Mouse (Mus musculus): Measurements from ENCODE around the gene Zfp970.
"Not testable (repeated sequence)": the region's sequence is repeated elsewhere in the genome, so short reads cannot be mapped to it uniquely, and the experiment has no call there.

The Zfp970 gene

GRCm38 (mm10) chr2:177464676-177465075, at the start of gene Zfp970:
Gene Zfp970 (plus strand): TSS chr2:177464733.
- DNase-seq (ENCODE audit: low spot score in 2 of 2) = not testable (repeated sequence)

- not testable (repeated sequence) for DNase-seq (ENCODE audit: low spot score in 2 of 2)
These were observed 3.7 kb downstream of the Zfp970 start for GRCm38 (mm10) chr2:177468222-177468621.

- DNase-seq (ENCODE audit: low spot score in 2 of 2) = not testable (repeated sequence)
These were observed 7.7 kb downstream of the Zfp970 start for GRCm38 (mm10) chr2:177472261-177472660.

GRCm38 (mm10) chr2:177481971-177482370, 17.4 kb downstream of the Zfp970 start:
- DNase-seq (ENCODE audit: low spot score in 2 of 2) = not testable (repeated sequence)

GRCm38 (mm10) chr2:177483238-177483948, 18.9 kb downstream of the Zfp970 start:
- not testable (repeated sequence) for DNase-seq (ENCODE audit: low spot score in 2 of 2)

GRCm38 (mm10) chr2:177498067-177498466, 33.5 kb downstream of the Zfp970 start, which contains the start of gene Gm14403:
Gene Gm14403 (plus strand): TSS chr2:177498215.
- DNase-seq (ENCODE audit: low spot score in 2 of 2) = not testable (repeated sequence)

GRCm38 (mm10) chr2:177499182-177499581, 34.6 kb downstream of the Zfp970 start:
- DNase-seq (ENCODE audit: low spot score in 2 of 2) = not testable (repeated sequence)

- DNase-seq (ENCODE audit: low spot score in 2 of 2) = not testable (repeated sequence)
These were observed 40.7 kb downstream of the Zfp970 start for GRCm38 (mm10) chr2:177505211-177505719.

- not testable (repeated sequence) for DNase-seq (ENCODE audit: low spot score in 2 of 2)
These were observed 46.8 kb downstream of the Zfp970 start for GRCm38 (mm10) chr2:177511381-177511780.

GRCm38 (mm10) chr2:177511972-177512371, 47.4 kb downstream of the Zfp970 start:
- not testable (repeated sequence) for DNase-seq (ENCODE audit: low spot score in 2 of 2)

GRCm38 (mm10) chr2:177513991-177514479, 49.5 kb downstream of the Zfp970 start:
- not testable (repeated sequence) for DNase-seq (ENCODE audit: low spot score in 2 of 2)

- DNase-seq (ENCODE audit: low spot score in 2 of 2) = not testable (repeated sequence)
These were observed 53.2 kb downstream of the Zfp970 start for GRCm38 (mm10) chr2:177517746-177518145.

GRCm38 (mm10) chr2:177518354-177518753, 53.8 kb downstream of the Zfp970 start:
- DNase-seq (ENCODE audit: low spot score in 2 of 2) = not testable (repeated sequence)

GRCm38 (mm10) chr2:177518960-177519359, 54.4 kb downstream of the Zfp970 start:
- DNase-seq (ENCODE audit: low spot score in 2 of 2) = not testable (repeated sequence)

GRCm38 (mm10) chr2:177520035-177520434, 55.5 kb downstream of the Zfp970 start:
- DNase-seq (ENCODE audit: low spot score in 2 of 2) = no peak

GRCm38 (mm10) chr2:177523061-177523460, 58.5 kb downstream of the Zfp970 start:
- no peak for DNase-seq (ENCODE audit: low spot score in 2 of 2)

GRCm38 (mm10) chr2:177523674-177524073, 59.1 kb downstream of the Zfp970 start:
- not testable (repeated sequence) for DNase-seq (ENCODE audit: low spot score in 2 of 2)

- not testable (repeated sequence) for DNase-seq (ENCODE audit: low spot score in 2 of 2)
These were observed 59.6 kb downstream of the Zfp970 start for GRCm38 (mm10) chr2:177524171-177524570.
